Mouse (Mus musculus) brain, embryonic 14.5 days (tissue): ENCODE measurements around the gene Prr18.

ENCODE experiments used
- CTCF ChIP-seq: fragments of 200-500 bp; IDR thresholded peaks from 2 replicates; pipeline ENCODE4 v1.5.1; 2012; ENCODE audit warnings: inconsistent platforms, mild to moderate bottlenecking, moderate library complexity, borderline replicate concordance; ENCODE audit not compliant: insufficient read depth, insufficient read length; ENCODE audit errors: extremely low read depth
- POLR2A ChIP-seq: fragments of 200-500 bp; IDR thresholded peaks from 2 replicates; pipeline ENCODE4 v1.6.1; 2012; ENCODE audit warnings: mild to moderate bottlenecking, inconsistent platforms, borderline replicate concordance; ENCODE audit not compliant: poor library complexity, insufficient read depth, insufficient read length, severe bottlenecking; ENCODE audit errors: extremely low read depth

DNA sequence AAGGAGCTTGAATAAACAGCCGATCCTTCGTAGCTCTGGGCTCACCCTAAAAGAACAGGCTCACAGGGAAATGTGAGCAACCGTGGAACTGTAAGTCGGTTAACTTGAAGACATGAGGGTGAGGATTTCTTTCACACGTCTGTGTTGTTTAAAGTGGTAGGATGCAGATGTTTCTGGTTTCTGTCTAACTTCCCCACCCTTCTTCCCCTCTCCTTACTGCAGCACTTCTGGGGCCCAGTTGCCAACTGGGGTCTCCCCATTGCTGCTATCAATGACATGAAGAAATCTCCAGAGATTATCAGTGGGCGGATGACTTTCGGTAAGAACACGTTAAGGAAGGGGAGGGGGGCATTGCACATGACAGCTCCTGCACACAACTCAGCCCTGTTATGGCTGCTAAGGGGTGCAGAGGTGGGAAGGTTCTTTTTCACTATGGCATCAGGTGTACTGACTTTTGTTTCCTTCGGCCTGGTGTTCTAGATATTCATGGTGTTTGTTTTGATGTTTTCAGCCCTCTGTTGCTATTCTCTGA, 40.9 kb upstream of the Prr18 start:
- no peak for TF ChIP-seq CTCF
- no peak for TF ChIP-seq POLR2A
